Mouse (Mus musculus): ENCODE measurements at regions not wholly inside any gene's neighbourhood (a gene's known extent, or its start where the extent isn't known, plus 50 kb on each side); places are given as distances from the start of the nearest gene placed in this dataset.

- no peak for TF ChIP-seq CTCF (IDR thresholded peaks at IDR 0.05; ENCODE audit: borderline replicate concordance, extremely low read depth, insufficient read depth, insufficient read length)
- no peak for TF ChIP-seq POLR2A (IDR thresholded peaks at IDR 0.05; ENCODE audit: borderline replicate concordance, extremely low read depth, insufficient read depth, insufficient read length, poor library complexity, severe bottlenecking)
These were observed 98.5 kb downstream of the Mis18a start for GRCm38 (mm10) chr16:90628605-90629120.

Data from brain, embryonic 14.5 days (tissue).